Mouse (Mus musculus): ENCODE results near the gene Pdzrn3. TPM values are rescaled to one million over a fixed set of nuclear protein-coding genes. Genes with fewer than 3 reads are reported as not detected.

Gene Pdzrn3
- polyA plus RNA-seq, 1 experiment: 18.4 TPM

GRCm38 (mm10) chr6:101215436-101215791 is 162.3 kb downstream of the Pdzrn3 start:
- DNase-seq (ENCODE audit: extremely low spot score in 1 of 2, low spot score in 1 of 2): peak in 1 of 2 experiments; percentile 32

DNA sequence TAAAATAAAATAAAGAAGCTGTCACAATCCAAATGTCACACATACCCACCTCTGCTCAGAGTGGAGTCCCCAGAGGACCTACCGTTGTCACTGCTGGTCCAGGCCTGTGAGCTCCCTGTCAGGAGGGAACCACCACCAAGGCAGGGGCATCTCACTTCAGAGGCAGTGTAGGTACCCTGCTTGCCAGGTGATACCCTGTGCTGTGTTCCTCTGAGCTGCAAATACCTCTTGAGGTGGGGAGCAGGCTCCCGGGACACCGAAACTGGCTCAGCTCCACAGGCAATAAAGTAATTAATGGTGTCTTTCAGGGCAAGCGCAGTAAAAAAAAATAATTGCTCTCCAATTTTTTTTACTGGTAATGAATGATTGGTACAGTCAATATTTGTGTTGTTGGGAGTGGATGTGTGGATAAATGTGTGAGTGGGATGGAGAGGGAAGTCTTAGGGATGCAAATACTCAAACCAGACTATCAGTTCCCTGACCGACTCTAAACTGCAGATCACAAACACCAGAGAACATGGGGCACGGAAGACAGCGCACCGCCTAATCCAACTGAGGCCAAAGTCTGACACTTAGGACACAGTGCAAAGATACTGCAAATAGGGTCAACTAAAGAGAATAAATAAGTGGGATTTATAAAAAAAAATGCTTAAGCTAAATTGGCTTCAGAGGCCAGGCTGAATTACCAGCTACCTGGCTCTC is 162.8 kb downstream of the Pdzrn3 start:
- no peak for DNase-seq (ENCODE audit: extremely low spot score in 1 of 2, low spot score in 1 of 2)

DNA sequence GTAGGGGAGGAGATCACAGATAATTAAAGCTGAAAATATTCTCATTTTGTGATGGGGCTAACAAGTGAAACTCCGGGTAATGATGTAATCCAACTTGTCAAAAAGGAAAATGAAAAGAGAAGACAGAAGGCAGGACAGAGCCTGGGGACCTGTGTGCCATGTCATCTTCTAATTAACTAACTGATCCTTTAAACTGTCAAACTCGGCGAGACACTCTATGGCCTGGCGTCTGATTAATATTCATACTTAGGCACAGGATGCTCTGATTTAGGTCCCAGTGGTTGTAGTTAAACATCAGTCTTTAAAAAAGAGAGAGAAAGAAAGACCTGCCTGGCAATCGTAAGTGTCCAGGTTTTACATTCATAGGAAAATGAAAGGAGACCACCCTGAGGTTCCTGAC is 164.6 kb downstream of the Pdzrn3 start:
- DNase-seq (ENCODE audit: extremely low spot score in 1 of 2, low spot score in 1 of 2): no peak

GRCm38 (mm10) chr6:101212086-101212485 is 165.6 kb downstream of the Pdzrn3 start:
- DNase-seq (ENCODE audit: extremely low spot score in 1 of 2, low spot score in 1 of 2): no peak

- no peak for DNase-seq (ENCODE audit: extremely low spot score in 1 of 2, low spot score in 1 of 2)
These were observed 166.3 kb downstream of the Pdzrn3 start for GRCm38 (mm10) chr6:101211361-101211841.

- peak in 1 of 2 experiments; percentile 56 for DNase-seq (ENCODE audit: extremely low spot score in 1 of 2, low spot score in 1 of 2)
These were observed 178.8 kb downstream of the Pdzrn3 start for GRCm38 (mm10) chr6:101198943-101199298.

DNA sequence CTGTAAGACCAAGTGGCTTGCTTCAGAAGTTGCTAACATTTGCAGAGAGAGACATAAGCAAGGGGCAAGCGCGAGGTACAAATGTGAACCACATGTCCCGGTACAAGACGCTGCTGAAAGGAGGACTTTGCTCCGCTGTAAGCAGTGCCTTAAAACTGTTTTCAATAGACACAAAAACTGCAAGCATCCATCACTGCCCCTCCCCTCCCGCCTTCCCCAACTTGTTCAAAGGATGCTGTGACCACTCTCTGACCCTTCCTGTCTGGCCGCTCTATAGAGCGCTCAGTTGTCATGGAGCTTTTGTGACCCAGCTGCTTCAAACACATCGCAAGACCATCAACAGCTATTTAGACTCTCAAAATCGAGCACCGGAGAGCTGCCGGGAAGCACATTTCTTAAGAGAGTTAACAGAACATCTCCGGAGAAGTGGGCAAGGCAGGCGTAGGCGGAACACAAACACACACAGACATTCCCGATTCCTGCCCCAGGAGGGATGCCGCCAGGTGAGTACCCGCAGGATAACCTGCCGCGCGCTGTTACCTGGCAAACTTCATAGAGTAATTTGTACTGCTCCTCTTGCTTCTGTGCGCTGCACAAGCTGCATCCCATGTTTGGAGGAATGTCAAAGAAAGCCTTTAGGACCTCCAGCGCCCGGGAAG is 179.3 kb downstream of the Pdzrn3 start:
- peak in 1 of 2 experiments; percentile 24 for DNase-seq (ENCODE audit: extremely low spot score in 1 of 2, low spot score in 1 of 2)

DNA sequence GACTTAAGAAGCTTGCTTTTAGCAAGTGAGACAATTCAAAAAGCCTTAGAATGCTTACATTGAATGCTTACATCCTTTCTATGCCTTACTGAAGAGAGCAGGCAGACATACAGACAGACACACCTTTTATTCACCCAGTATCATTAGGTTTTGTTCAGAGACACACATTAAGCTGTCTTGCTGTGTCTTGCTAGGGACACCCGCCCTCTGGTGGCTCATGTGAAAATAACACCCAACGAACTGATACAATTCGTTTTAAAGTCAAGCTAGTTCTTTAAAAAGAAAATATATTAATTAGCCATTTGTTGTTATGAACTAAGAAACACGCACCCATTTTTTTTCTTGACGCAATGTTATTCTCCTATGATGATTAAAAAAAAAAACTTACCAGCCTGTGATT is 180.1 kb downstream of the Pdzrn3 start:
- peak; percentile 55 to 93 for DNase-seq (ENCODE audit: extremely low spot score in 1 of 2, low spot score in 1 of 2)

DNA sequence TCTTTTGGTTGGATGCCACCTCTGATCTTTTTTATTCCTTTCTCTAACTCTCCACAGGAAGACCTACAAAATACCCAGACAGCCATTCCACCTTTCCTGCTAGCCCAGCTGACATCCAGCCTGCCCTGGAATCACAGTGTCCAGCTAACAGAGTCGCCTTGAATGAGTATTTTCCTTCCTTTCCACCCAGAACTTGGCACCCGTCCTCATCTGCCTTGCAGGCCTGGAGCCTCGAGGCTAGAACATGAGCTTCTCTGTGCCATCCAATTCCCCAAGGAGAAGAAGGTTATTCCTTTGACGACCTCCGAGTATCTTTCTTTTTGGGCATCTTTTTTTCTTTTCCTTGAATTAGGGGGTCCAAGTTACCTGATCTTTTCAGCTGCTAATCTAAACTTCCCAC is 181.8 kb downstream of the Pdzrn3 start:
- DNase-seq (ENCODE audit: extremely low spot score in 1 of 2, low spot score in 1 of 2): no peak

GRCm38 (mm10) chr6:101194386-101194925 is 183.2 kb downstream of the Pdzrn3 start:
- no peak for DNase-seq (ENCODE audit: extremely low spot score in 1 of 2, low spot score in 1 of 2)

DNA sequence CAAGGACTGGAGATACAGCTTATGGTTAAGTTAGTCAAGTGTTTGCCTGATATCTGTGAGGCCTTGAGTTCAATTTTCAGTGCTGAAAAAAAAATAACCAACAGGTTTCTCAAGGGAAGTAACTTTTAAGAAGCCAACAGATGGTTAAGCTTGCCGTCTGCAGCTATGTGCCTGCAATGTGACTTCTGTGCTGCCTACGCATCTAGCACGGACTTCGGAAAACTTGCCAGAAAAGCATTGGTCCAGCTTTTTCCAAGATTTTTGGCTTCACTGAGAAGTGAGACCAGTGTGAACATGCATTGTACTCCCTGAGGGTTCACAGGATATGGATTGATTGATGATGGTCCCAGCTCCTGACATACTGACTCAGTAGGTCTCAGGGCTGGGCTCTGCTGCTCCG is 186.1 kb downstream of the Pdzrn3 start:
- DNase-seq (ENCODE audit: extremely low spot score in 1 of 2, low spot score in 1 of 2): peak; percentile 56 to 81

DNA sequence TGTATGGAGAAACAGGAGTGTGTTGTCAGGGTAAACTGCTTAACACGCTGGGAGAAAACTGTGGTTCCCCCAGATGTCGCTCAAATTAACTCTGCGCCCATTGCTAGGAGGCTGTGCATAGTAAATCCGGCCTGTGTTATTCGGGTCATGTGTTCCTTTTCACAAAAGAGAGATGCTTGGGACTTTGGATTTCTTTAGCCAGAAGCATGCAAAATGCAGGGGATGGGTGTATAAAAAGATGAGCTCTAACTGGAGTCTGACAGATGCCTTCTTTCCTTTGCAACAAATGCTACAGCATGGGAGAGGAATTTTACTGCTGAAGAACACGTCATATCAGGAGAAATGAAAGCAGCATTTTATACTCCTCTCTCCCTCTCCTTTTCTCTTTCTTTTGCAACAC is 190.4 kb downstream of the Pdzrn3 start:
- DNase-seq (ENCODE audit: extremely low spot score in 1 of 2, low spot score in 1 of 2): peak in 1 of 2 experiments; percentile 42

- no peak for DNase-seq (ENCODE audit: extremely low spot score in 1 of 2, low spot score in 1 of 2)
These were observed 190.8 kb downstream of the Pdzrn3 start for GRCm38 (mm10) chr6:101186887-101187286.

- peak in 1 of 2 experiments; percentile 52 for DNase-seq (ENCODE audit: extremely low spot score in 1 of 2, low spot score in 1 of 2)
These were observed 193.5 kb downstream of the Pdzrn3 start for GRCm38 (mm10) chr6:101184103-101184785.

DNA sequence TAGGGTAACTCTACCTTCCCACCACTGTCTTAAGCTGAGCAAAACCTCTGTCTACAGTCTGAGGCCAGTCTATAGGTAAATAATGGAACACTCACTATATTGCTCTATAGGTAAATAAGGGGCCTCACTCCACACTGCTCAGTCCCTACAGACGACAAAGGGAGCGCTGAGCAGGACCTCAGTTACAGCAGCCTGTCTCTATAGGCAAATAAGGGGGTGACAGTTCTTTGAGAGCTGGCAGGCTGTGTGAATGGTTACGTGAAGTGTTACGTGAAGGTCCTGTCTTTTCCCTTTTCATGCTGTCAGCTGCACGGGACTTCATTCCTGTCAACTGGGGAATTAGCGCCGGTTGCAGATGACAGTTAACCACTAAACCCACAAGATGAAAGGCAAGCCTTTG is 207.0 kb downstream of the Pdzrn3 start:
- DNase-seq (ENCODE audit: extremely low spot score in 1 of 2, low spot score in 1 of 2): no peak

DNA sequence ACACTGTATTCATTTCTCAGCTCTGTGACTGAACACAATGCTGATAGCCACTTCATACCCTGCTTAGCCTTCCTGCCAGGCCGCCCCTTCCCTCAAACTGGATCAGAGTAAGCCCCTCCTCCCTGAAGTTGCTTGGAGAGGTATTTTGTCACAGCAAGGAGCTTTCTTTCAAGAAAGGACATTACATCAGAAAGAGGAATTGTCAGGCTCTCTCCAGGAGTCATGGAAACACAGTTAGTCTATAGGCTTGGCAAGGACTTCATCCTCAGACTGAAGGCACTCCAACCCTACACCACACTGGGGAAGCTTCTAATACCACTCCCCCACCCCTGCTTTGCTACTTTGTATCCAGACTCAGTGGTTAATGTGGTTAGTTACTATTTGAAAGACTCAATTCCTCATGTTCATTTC is 224.2 kb downstream of the Pdzrn3 start:
- no peak for DNase-seq (ENCODE audit: extremely low spot score in 1 of 2, low spot score in 1 of 2)

DNA sequence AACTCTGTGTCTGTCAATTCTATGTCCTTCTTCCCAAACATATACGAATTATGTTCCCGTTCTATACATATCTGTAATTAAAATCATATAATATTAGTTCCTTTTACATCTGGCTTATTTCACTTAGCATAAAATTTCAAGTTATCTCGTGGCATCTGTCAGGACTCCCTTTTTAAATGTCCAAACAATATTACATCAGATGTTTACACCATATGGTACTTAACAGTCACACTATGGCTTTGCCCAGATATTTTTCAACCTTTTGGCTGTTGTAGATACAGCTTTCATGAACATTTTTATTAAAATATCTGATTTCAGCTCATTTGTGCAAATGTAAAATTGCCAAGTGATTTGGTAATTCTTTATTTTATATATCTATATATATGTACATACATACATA is 242.3 kb downstream of the Pdzrn3 start:
- no peak for DNase-seq (ENCODE audit: extremely low spot score in 1 of 2, low spot score in 1 of 2)

GRCm38 (mm10) chr6:101125396-101125795 is 252.3 kb downstream of the Pdzrn3 start:
- no peak for DNase-seq (ENCODE audit: extremely low spot score in 1 of 2, low spot score in 1 of 2)

- no peak for DNase-seq (ENCODE audit: extremely low spot score in 1 of 2, low spot score in 1 of 2)
These were observed 268.7 kb downstream of the Pdzrn3 start for GRCm38 (mm10) chr6:101108951-101109350.

GRCm38 (mm10) chr6:101103506-101103905 is 274.2 kb downstream of the Pdzrn3 start:
- DNase-seq (ENCODE audit: extremely low spot score in 1 of 2, low spot score in 1 of 2): no peak

Data from frontal cortex, adult 2 months (tissue).